Mouse (Mus musculus): Measurements from ENCODE around the gene Olfr619. TPM values are rescaled to one million over a fixed set of nuclear protein-coding genes. Genes with fewer than 3 reads are reported as not detected.
A peak's percentile ranks its signal among the peaks of the same experiment; 100 is the strongest.

Olfr619 gene
- not detected in 2 replicates for total RNA-seq (2017)

- no peak for ATAC-seq (replicated peaks; ENCODE audit: low read depth, poor library complexity, severe bottlenecking)
Measured at GRCm38 (mm10) chr7:103600275-103600674, at the start of gene Olfr619. Olfr619 (plus strand) TSS chr7:103600575.

GRCm38 (mm10) chr7:103555779-103556178, 44.6 kb upstream of the Olfr619 start, which contains the start of gene Olfr615:
Olfr615 (plus strand) TSS chr7:103556079.
- ATAC-seq (replicated peaks; ENCODE audit: low read depth, poor library complexity, severe bottlenecking), result no peak

DNA sequence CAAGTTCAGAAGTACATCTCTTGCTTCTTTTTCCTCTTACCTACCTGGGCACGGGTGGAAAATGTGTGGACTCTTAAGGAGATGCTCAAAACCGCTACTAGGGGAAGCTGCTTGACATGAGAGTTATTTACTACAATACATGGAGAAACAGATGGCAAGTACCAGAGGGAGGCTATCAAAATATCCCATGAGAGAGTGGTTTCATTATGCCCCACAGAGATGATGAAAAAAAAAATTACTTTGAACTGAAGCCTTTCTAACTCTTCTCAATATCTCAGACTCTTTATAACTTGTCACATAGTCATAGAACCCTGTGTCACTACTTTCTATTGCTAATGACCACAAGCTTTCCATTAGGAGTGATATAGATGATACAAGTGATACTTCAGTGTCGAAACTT, 31.3 kb upstream of the Olfr619 start, which contains the start of gene Olfr616:
TSS of gene Olfr616 (minus strand) at position 101 of the 400 bp plus-strand sequence.
- no peak for ATAC-seq (replicated peaks; ENCODE audit: low read depth, poor library complexity, severe bottlenecking)

DNA sequence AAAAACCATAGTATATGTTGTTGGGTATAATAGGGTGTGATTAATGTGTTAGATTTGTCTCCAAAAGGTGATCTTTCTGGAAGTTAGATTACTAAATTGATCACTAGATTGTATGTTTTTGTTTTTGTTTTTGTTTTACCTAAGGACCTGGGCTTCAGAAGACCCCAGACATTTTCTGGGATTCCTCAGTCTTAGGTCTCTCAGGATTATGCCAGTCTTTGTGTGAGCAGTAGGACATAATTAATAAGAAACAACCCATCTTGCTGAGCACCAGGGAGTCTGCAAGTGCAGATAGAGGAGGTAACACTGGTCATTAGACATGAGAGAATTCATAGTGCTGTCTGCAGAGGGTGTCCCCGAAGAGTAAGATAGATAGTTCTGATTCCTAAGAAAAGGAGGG, 27.6 kb upstream of the Olfr619 start, which contains the start of gene Olfr617:
TSS of gene Olfr617 (plus strand) at position 301 of the 400 bp plus-strand sequence.
- ATAC-seq (replicated peaks; ENCODE audit: low read depth, poor library complexity, severe bottlenecking), result no peak

DNA sequence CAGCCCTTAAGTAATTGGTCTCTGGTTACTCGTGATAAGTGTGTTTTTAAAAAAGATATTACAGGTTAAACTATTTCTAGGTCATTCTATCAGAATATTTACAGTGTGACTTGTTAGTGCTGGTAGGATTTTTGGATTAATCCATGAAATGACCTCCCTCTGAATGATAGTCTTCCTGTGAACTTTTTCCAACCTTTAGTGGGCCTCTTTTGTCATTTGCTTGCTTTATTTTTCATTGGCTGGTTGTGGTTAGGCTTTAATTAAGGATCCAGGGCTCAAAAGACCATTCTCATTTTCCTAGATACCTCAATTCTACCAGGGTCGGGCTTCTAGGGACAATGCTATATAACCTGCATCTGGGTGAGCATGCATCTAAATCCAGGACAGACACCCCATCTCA, 10.6 kb upstream of the Olfr619 start, which contains the start of gene Olfr618:
TSS of gene Olfr618 (plus strand) at position 301 of the 400 bp plus-strand sequence.
- no peak for ATAC-seq (replicated peaks; ENCODE audit: low read depth, poor library complexity, severe bottlenecking)

- ATAC-seq (replicated peaks; ENCODE audit: low read depth, poor library complexity, severe bottlenecking), result peak; percentile 93
Measured at GRCm38 (mm10) chr7:103607425-103607824, 7.0 kb downstream of the Olfr619 start.

DNA sequence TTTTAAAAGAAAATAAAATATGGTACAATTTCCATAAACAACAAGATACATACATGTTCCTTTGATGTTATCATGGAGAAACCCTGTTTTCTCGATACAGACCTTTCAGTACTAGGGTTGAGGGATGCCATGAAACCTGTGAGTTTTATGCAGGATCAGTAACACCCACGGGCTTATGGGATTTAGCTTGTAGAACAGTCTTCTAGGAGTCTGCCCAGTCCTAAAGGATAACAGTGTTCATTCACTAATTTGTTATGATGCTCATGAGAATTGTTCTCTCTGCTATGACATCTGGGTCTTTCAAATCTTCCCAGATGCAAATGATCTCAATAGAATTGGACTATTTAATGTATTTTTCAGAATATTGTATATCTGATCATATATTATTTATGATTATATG, 12.1 kb downstream of the Olfr619 start, which contains the start of gene Olfr620:
TSS of gene Olfr620 (minus strand) at position 101 of the 400 bp plus-strand sequence.
- no peak for ATAC-seq (replicated peaks; ENCODE audit: low read depth, poor library complexity, severe bottlenecking)

DNA sequence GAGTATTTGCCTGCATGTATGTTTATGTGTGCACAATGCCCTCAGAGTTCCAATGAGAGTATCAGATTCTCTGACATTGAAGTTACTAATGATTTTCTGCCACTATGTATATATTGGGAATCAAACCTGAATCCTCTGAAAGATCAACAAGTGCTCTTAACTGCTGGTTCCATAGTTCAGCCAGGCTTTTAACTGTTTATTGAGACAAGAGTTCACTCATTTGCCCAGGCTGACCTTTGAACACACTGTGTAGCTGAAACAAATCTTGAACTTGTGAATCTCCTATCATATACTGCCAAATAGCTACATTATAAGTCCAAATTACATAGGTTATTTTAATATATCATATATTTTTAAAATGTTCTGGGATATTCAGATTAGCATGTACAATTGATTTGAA, 36.4 kb downstream of the Olfr619 start:
- ATAC-seq (replicated peaks; ENCODE audit: low read depth, poor library complexity, severe bottlenecking), result no peak

- no peak for ATAC-seq (replicated peaks; ENCODE audit: low read depth, poor library complexity, severe bottlenecking)
Measured at GRCm38 (mm10) chr7:103642602-103643001, 42.2 kb downstream of the Olfr619 start, which contains the start of gene Olfr622. Olfr622 (minus strand) TSS chr7:103642702.

GRCm38 (mm10) chr7:103644070-103644469, 43.7 kb downstream of the Olfr619 start:
- no peak for ATAC-seq (replicated peaks; ENCODE audit: low read depth, poor library complexity, severe bottlenecking)

Other genes starting within 250 kb of the Olfr619 start
- not detected in 2 replicates for gene Olfr601, start 237.9 kb upstream of the Olfr619 start, total RNA-seq (2017)
- gene Olfr603, start 214.4 kb upstream of the Olfr619 start, total RNA-seq (2017), result not detected in 2 replicates
- gene Usp17lc, start 185.5 kb upstream of the Olfr619 start, total RNA-seq (2017), result not detected in 2 replicates
- not detected in 2 replicates for gene Olfr605, start 155.1 kb upstream of the Olfr619 start, total RNA-seq (2017)
- not detected in 2 replicates for gene Olfr606, start 151.5 kb upstream of the Olfr619 start, total RNA-seq (2017)
- not detected in 2 replicates for gene Olfr607, start 136.4 kb upstream of the Olfr619 start, total RNA-seq (2017)
- gene Olfr608, start 130.7 kb upstream of the Olfr619 start, total RNA-seq (2017), result not detected in 2 replicates
- not detected in 2 replicates for gene Olfr609, start 102.5 kb upstream of the Olfr619 start, total RNA-seq (2017)
- gene Olfr610, start 88.5 kb upstream of the Olfr619 start, total RNA-seq (2017), result not detected in 2 replicates
- gene Olfr611, start 79.7 kb upstream of the Olfr619 start, total RNA-seq (2017), result not detected in 2 replicates
- not detected in 2 replicates for gene Olfr612, start 57.9 kb upstream of the Olfr619 start, total RNA-seq (2017)
- not detected in 2 replicates for gene Olfr613, start 52.5 kb upstream of the Olfr619 start, total RNA-seq (2017)
- not detected in 2 replicates for gene Olfr615, start 44.5 kb upstream of the Olfr619 start, total RNA-seq (2017)
- not detected in 2 replicates for gene Olfr616, start 31.4 kb upstream of the Olfr619 start, total RNA-seq (2017)
- gene Olfr617, start 27.5 kb upstream of the Olfr619 start, total RNA-seq (2017), result not detected in 2 replicates
- gene Olfr618, start 10.5 kb upstream of the Olfr619 start, total RNA-seq (2017), result not detected in 2 replicates
- gene Olfr620, start 12.0 kb downstream of the Olfr619 start, total RNA-seq (2017), result not detected in 2 replicates
- gene Olfr622, start 42.1 kb downstream of the Olfr619 start, total RNA-seq (2017), result not detected in 2 replicates
- gene Olfr623, start 63.1 kb downstream of the Olfr619 start, total RNA-seq (2017), result not detected in 2 replicates
- gene Olfr624, start 70.6 kb downstream of the Olfr619 start, total RNA-seq (2017), result under 0.01 TPM in 1 of 2 replicates, not detected in the other
- not detected in 2 replicates for gene Olfr625-ps1, start 82.1 kb downstream of the Olfr619 start, total RNA-seq (2017)
- not detected in 2 replicates for gene Olfr243, start 114.1 kb downstream of the Olfr619 start, total RNA-seq (2017)
- gene Olfr628, start 129.8 kb downstream of the Olfr619 start, total RNA-seq (2017), result not detected in 2 replicates
- not detected in 2 replicates for gene Olfr629, start 144.4 kb downstream of the Olfr619 start, total RNA-seq (2017)
- not detected in 2 replicates for gene Olfr630, start 156.8 kb downstream of the Olfr619 start, total RNA-seq (2017)
- not detected in 2 replicates for gene Olfr69, start 171.0 kb downstream of the Olfr619 start, total RNA-seq (2017)
- not detected in 2 replicates for gene Olfr68, start 179.1 kb downstream of the Olfr619 start, total RNA-seq (2017)
- gene Olfr67, start 191.2 kb downstream of the Olfr619 start, total RNA-seq (2017), result not detected in 2 replicates
- gene Hbb-bt, start 213.4 kb downstream of the Olfr619 start, total RNA-seq (2017), result 13.0 and 18.6 TPM in 2 replicates
- 16.6 and 33.2 TPM in 2 replicates for gene Hbb-bs, start 227.5 kb downstream of the Olfr619 start, total RNA-seq (2017)
- not detected in 2 replicates for gene Hbb-bh2, start 239.9 kb downstream of the Olfr619 start, total RNA-seq (2017)
- gene Hbb-bh1, start 242.6 kb downstream of the Olfr619 start, total RNA-seq (2017), result not detected in 2 replicates

All from common myeloid progenitor, adult 5-6 weeks (primary cell).